14 mouse cellular contexts compared by ENCODE assay signal in genomic region chr6:86768186-86768776, GRCm38 (mm10).
"Had no signal": no experiment of that assay in that cellular context is flagged by ENCODE, and none has a peak within 500 bp of the region (broad histone marks: within the 10 kb centered on the region; RNA-seq: fewer than 3 reads in every experiment).

No protein-coding gene starts in this region.

- H3K9me3 ChIP-seq: limb, embryonic 15.5 days; liver, embryonic 12.5 days; midbrain, embryonic 12.5 days; neural tube, embryonic 15.5 days; stomach, embryonic 15.5 days had no signal

- H3K36me3 ChIP-seq: limb, embryonic 15.5 days; liver, embryonic 12.5 days; midbrain, embryonic 12.5 days; neural tube, embryonic 15.5 days; stomach, embryonic 15.5 days had no signal

- H3K27me3 ChIP-seq: limb, embryonic 15.5 days; liver, embryonic 12.5 days; midbrain, embryonic 12.5 days; neural tube, embryonic 15.5 days; stomach, embryonic 15.5 days had no signal

- DNase-seq: kidney, postnatal 25 days; layer of hippocampus, adult 9-11 months; layer of hippocampus, postnatal 36 days; lung, embryonic 14.5 days; lung, postnatal 14 days; right cerebral cortex, postnatal 4 days; thymus, postnatal 4 days had no signal

- H3K4me3 ChIP-seq: limb, embryonic 15.5 days; liver, embryonic 12.5 days; megakaryocyte, embryonic 14.5 days; midbrain, embryonic 12.5 days; neural tube, embryonic 15.5 days; stomach, embryonic 15.5 days had no signal

- H3K4me2 ChIP-seq: limb, embryonic 15.5 days; liver, embryonic 12.5 days; lung, embryonic 14.5 days; midbrain, embryonic 12.5 days; neural tube, embryonic 15.5 days; stomach, embryonic 15.5 days had no signal

- H3K27ac ChIP-seq: limb, embryonic 15.5 days; liver, embryonic 12.5 days; macrophage; midbrain, embryonic 12.5 days; neural tube, embryonic 15.5 days; stomach, embryonic 15.5 days had no signal

- H3K9ac ChIP-seq: limb, embryonic 15.5 days; liver, embryonic 12.5 days; lung, embryonic 14.5 days; midbrain, embryonic 12.5 days; neural tube, embryonic 15.5 days; stomach, embryonic 15.5 days had no signal

- H3K4me1 ChIP-seq: limb, embryonic 15.5 days; liver, embryonic 12.5 days; midbrain, embryonic 12.5 days; neural tube, embryonic 15.5 days; stomach, embryonic 15.5 days had no signal

- ATAC-seq: liver, embryonic 12.5 days had no signal
